28 mouse cellular contexts compared by ENCODE assay signal in genomic region chr2:164015304-164015703, GRCm38 (mm10). TPM values are rescaled to one million over a fixed set of nuclear protein-coding genes. Genes with fewer than 3 reads are reported as not detected.
"Had no signal": no experiment of that assay in that cellular context is flagged by ENCODE, and none has a peak within 500 bp of the region (broad histone marks: within the 10 kb centered on the region; RNA-seq: fewer than 3 reads in every experiment).

No protein-coding gene starts in this region.

- H3K4me3 ChIP-seq: embryonic facial prominence, embryonic 10.5 days; embryonic facial prominence, embryonic 12.5 days; embryonic facial prominence, embryonic 13.5 days; embryonic facial prominence, embryonic 15.5 days; erythroblast, embryonic 14.5 days; forebrain, embryonic 10.5 days; forebrain, embryonic 12.5 days; forebrain, embryonic 13.5 days; forebrain, embryonic 15.5 days; gastrocnemius, adult 2 months; heart, adult 2 months had no signal

- DNase-seq: cerebellum, adult 8-10 months; cerebellum, adult 9-10 months; cerebellum, adult 9-11 months; cerebellum, postnatal 10 days; cerebellum, postnatal 14 days; cerebellum, postnatal 25 days; cerebellum, postnatal 36 days; embryo, embryonic 11 days; forebrain, postnatal 0 days; gastrocnemius, adult 2 months; gastrocnemius, postnatal 10 days; gastrocnemius, postnatal 14 days; gastrocnemius, postnatal 25 days; gastrocnemius, postnatal 36 days; heart, adult 18-20 months; heart, adult 2 months had no signal

- H3K9ac ChIP-seq: embryonic facial prominence, embryonic 12.5 days; embryonic facial prominence, embryonic 13.5 days; embryonic facial prominence, embryonic 15.5 days; forebrain, embryonic 12.5 days; forebrain, embryonic 13.5 days; forebrain, embryonic 15.5 days; forebrain, postnatal 0 days had no signal

- ATAC-seq: forebrain, embryonic 13.5 days; forebrain, embryonic 14.5 days; forebrain, embryonic 15.5 days; forebrain, embryonic 16.5 days had no signal

- H3K27me3 ChIP-seq: embryonic facial prominence, embryonic 12.5 days; embryonic facial prominence, embryonic 13.5 days; embryonic facial prominence, embryonic 15.5 days; forebrain, embryonic 12.5 days; forebrain, embryonic 13.5 days; forebrain, embryonic 15.5 days had no signal

- H3K4me1 ChIP-seq: embryonic facial prominence, embryonic 10.5 days; embryonic facial prominence, embryonic 12.5 days; embryonic facial prominence, embryonic 13.5 days; forebrain, embryonic 10.5 days; forebrain, embryonic 12.5 days; forebrain, embryonic 13.5 days; forebrain, embryonic 15.5 days had no signal

- H3K4me2 ChIP-seq: embryonic facial prominence, embryonic 12.5 days; embryonic facial prominence, embryonic 13.5 days; embryonic facial prominence, embryonic 15.5 days; forebrain, embryonic 12.5 days; forebrain, embryonic 13.5 days; forebrain, embryonic 15.5 days had no signal

- H3K9me3 ChIP-seq: embryonic facial prominence, embryonic 10.5 days; embryonic facial prominence, embryonic 12.5 days; embryonic facial prominence, embryonic 13.5 days; embryonic facial prominence, embryonic 15.5 days; forebrain, embryonic 10.5 days; forebrain, embryonic 12.5 days; forebrain, embryonic 13.5 days; forebrain, embryonic 15.5 days had no signal

- H3K27ac ChIP-seq: embryonic facial prominence, embryonic 10.5 days; embryonic facial prominence, embryonic 12.5 days; embryonic facial prominence, embryonic 13.5 days; embryonic facial prominence, embryonic 15.5 days; forebrain, embryonic 10.5 days; forebrain, embryonic 12.5 days; forebrain, embryonic 13.5 days; forebrain, embryonic 15.5 days; gastrocnemius, adult 2 months; heart, adult 2 months had no signal

RNA-seq across cellular contexts. Expression of gene Pabpc1l, which starts 9.9 kb away (rescaled TPM):
- total RNA-seq: gastrocnemius, adult 2 months; granulocyte monocyte progenitor cell, adult 5-6 weeks had no signal
